Mouse (Mus musculus) bone marrow, adult 2 months (tissue): Measurements from ENCODE around the gene Zfp64.

ENCODE experiments used
- CTCF ChIP-seq: fragments of 200-500 bp; IDR thresholded peaks from 2 replicates; pipeline ENCODE4 v1.5.1; 2011; ENCODE audit warnings: low read length, control low read depth; ENCODE audit not compliant: control insufficient read depth, insufficient read depth
- POLR2A ChIP-seq: fragments of 200-500 bp; IDR thresholded peaks from 2 replicates; pipeline ENCODE4 v1.6.1; 2011; ENCODE audit warnings: low read depth, mild to moderate bottlenecking, control low read depth, low read length, borderline replicate concordance; ENCODE audit not compliant: control insufficient read depth

- no peak for TF ChIP-seq CTCF
- no peak for TF ChIP-seq POLR2A
Observed at GRCm38 (mm10) chr2:168866436-168866835, 89.0 kb downstream of the Zfp64 start.
